Mouse (Mus musculus) forebrain, postnatal 0 days (tissue): ENCODE measurements at regions not wholly inside any gene's neighbourhood (a gene's known extent, or its start where the extent isn't known, plus 50 kb on each side); places are given as distances from the start of the nearest gene placed in this dataset.

Experiments used
- ATAC-seq: fragments of 200-750 bp; cut with Nextera tagmentation; 2 replicates; pipeline ENCODE4 v1.8.0; 2017; ENCODE audit warnings: mild to moderate bottlenecking, moderate library complexity
- DNase-seq: peaks from one replicate; pipeline ENCODE4 v3.0.0-alpha.2; 2015
- H3K27ac ChIP-seq: fragments of 300-500 bp; sonication (generic); 2 replicates; pipeline ENCODE4 v1.5.1; 2014; ENCODE audit warnings: low read depth, mild to moderate bottlenecking, antibody characterized with exemption, low read length, moderate library complexity, mixed read lengths
- H3K27me3 ChIP-seq: fragments of 300-500 bp; sonication (generic); 2 replicates; pipeline ENCODE4 v1.6.1; 2014; ENCODE audit warnings: mild to moderate bottlenecking, low read length, mixed read lengths; ENCODE audit not compliant: insufficient read depth
- H3K36me3 ChIP-seq: fragments of 300-500 bp; sonication (generic); 2 replicates; pipeline ENCODE4 v1.6.1; 2014; ENCODE audit warnings: mild to moderate bottlenecking, moderate library complexity; ENCODE audit not compliant: insufficient read depth
- H3K4me1 ChIP-seq: fragments of 300-500 bp; sonication (generic); 2 replicates; pipeline ENCODE4 v1.6.1; 2014; ENCODE audit warnings: antibody characterized with exemption; ENCODE audit not compliant: insufficient read depth
- H3K4me2 ChIP-seq: fragments of 300-500 bp; sonication (generic); 2 replicates; pipeline ENCODE4 v1.6.1; 2014; ENCODE audit warnings: low read depth, mild to moderate bottlenecking, moderate library complexity
- H3K4me3 ChIP-seq: fragments of 300-500 bp; sonication (generic); 2 replicates; pipeline ENCODE4 v1.5.1; 2014; ENCODE audit warnings: low read depth, low read length, mixed read lengths
- H3K9ac ChIP-seq: fragments of 300-500 bp; sonication (generic); 2 replicates; pipeline ENCODE4 v1.6.1; 2014; ENCODE audit warnings: mild to moderate bottlenecking
- H3K9me3 ChIP-seq: fragments of 300-500 bp; sonication (generic); 2 replicates; pipeline ENCODE4 v1.6.1; 2016; ENCODE audit warnings: low read length
- CTCF ChIP-seq: sonication (generic); IDR thresholded peaks from 2 replicates; pipeline ENCODE4 v1.5.1; 2016; ENCODE audit warnings: antibody characterized with exemption, control low read depth, low read depth
- WGBS: fragments of 180-500 bp; shearing (Covaris S2); extraction: QIAGEN DNeasy Blood & Tissue Kit; methylation state at CpG from one replicate; pipeline ENCODE4 v1.1.7; 2014; 5-methylcytosine and 5-hydroxymethylcytosine counted together

GRCm38 (mm10) chr15:38569011-38569640 lies 1143.8 kb downstream of the 4930447A16Rik start:
- no peaks in the 10 kb centered on the region for H3K9me3 ChIP-seq
- H3K4me2 ChIP-seq, result no peak overlapping the region
- H3K36me3 ChIP-seq, result no peaks in the 10 kb centered on the region
- 92% methylated on average over 10 of the region's 10 CpGs for WGBS
- no peak for DNase-seq
- TF ChIP-seq CTCF, result no peak
- no peak overlapping the region for H3K4me3 ChIP-seq
- no peak for ATAC-seq
- H3K27me3 ChIP-seq, result no peaks in the 10 kb centered on the region
- H3K9ac ChIP-seq, result no peak overlapping the region
- H3K4me1 ChIP-seq, result no peaks in the 10 kb centered on the region
- no peak overlapping the region for H3K27ac ChIP-seq

- WGBS, result 88% methylated on average over 8 of the region's 8 CpGs
- TF ChIP-seq CTCF, result no peak
- ATAC-seq, result no peak
These were observed 1144.8 kb downstream of the 4930447A16Rik start for GRCm38 (mm10) chr15:38570144-38570543.

GRCm38 (mm10) chr15:38570735-38571134 lies 1145.4 kb downstream of the 4930447A16Rik start:
- TF ChIP-seq CTCF, result no peak
- no peak for DNase-seq
- Histone ChIP-seq H3K4me2 (no peak overlapping the region), H3K4me3 (no peak overlapping the region), H3K9ac (no peak overlapping the region), H3K9me3 (no peaks in the 10 kb centered on the region), H3K27me3 (no peaks in the 10 kb centered on the region), H3K36me3 (no peaks in the 10 kb centered on the region), H3K4me1 (no peaks in the 10 kb centered on the region), H3K27ac (no peak overlapping the region)
- no peak for ATAC-seq
- WGBS, result 68% methylated on average over 8 of the region's 8 CpGs

More at GRCm38 (mm10) chr15:38570144-38570543, 1144.8 kb downstream of the 4930447A16Rik start:
- Histone ChIP-seq H3K9me3 (no peaks in the 10 kb centered on the region), H3K9ac (no peak overlapping the region), H3K4me2 (no peak overlapping the region), H3K4me1 (no peaks in the 10 kb centered on the region), H3K4me3 (no peak overlapping the region), H3K27me3 (no peaks in the 10 kb centered on the region), H3K36me3 (no peaks in the 10 kb centered on the region), H3K27ac (no peak overlapping the region)
- DNase-seq, result no peak

- H3K9ac ChIP-seq, result no peak overlapping the region
- no peak for TF ChIP-seq CTCF
- H3K4me1 ChIP-seq, result no peaks in the 10 kb centered on the region
- H3K27ac ChIP-seq, result no peak overlapping the region
- no peaks in the 10 kb centered on the region for H3K36me3 ChIP-seq
- WGBS, result 88% methylated on average over 4 of the region's 4 CpGs
- no peak for ATAC-seq
- H3K9me3 ChIP-seq, result no peaks in the 10 kb centered on the region
- no peak for DNase-seq
- H3K27me3 ChIP-seq, result no peaks in the 10 kb centered on the region
- H3K4me3 ChIP-seq, result no peak overlapping the region
- H3K4me2 ChIP-seq, result no peak overlapping the region
These were observed 1147.3 kb downstream of the 4930447A16Rik start for GRCm38 (mm10) chr15:38572652-38573051.

GRCm38 (mm10) chr15:38574447-38574846 lies 1149.1 kb downstream of the 4930447A16Rik start:
- Histone ChIP-seq H3K4me3 (no peak overlapping the region), H3K36me3 (no peaks in the 10 kb centered on the region), H3K9me3 (no peaks in the 10 kb centered on the region), H3K9ac (no peak overlapping the region), H3K4me2 (no peak overlapping the region), H3K4me1 (no peaks in the 10 kb centered on the region), H3K27ac (no peak overlapping the region), H3K27me3 (no peaks in the 10 kb centered on the region)
- DNase-seq (no peak), ATAC-seq (no peak)
- 82% methylated on average over 8 of the region's 8 CpGs for WGBS
- TF ChIP-seq CTCF, result no peak

GRCm38 (mm10) chr15:38575254-38575653 lies 1149.9 kb downstream of the 4930447A16Rik start:
- H3K4me3 ChIP-seq, result no peak overlapping the region
- DNase-seq (no peak), ATAC-seq (no peak)
- no peak overlapping the region for H3K4me2 ChIP-seq
- 78% methylated on average over 4 of the region's 4 CpGs for WGBS
- no peaks in the 10 kb centered on the region for H3K4me1 ChIP-seq
- H3K36me3 ChIP-seq, result no peaks in the 10 kb centered on the region
- no peak for TF ChIP-seq CTCF
- H3K9ac ChIP-seq, result no peak overlapping the region
- no peak overlapping the region for H3K27ac ChIP-seq
- H3K27me3 ChIP-seq, result no peaks in the 10 kb centered on the region
- H3K9me3 ChIP-seq, result no peaks in the 10 kb centered on the region

GRCm38 (mm10) chr15:38577691-38578090 lies 1152.3 kb downstream of the 4930447A16Rik start:
- no peak overlapping the region for H3K4me2 ChIP-seq
- no peak overlapping the region for H3K27ac ChIP-seq
- no peaks in the 10 kb centered on the region for H3K9me3 ChIP-seq
- no peak overlapping the region for H3K9ac ChIP-seq
- DNase-seq, result no peak
- no peaks in the 10 kb centered on the region for H3K4me1 ChIP-seq
- H3K4me3 ChIP-seq, result no peak overlapping the region
- WGBS, result 98% methylated on average over 4 of the region's 4 CpGs
- no peaks in the 10 kb centered on the region for H3K27me3 ChIP-seq
- no peaks in the 10 kb centered on the region for H3K36me3 ChIP-seq
- no peak for ATAC-seq
- no peak for TF ChIP-seq CTCF
